Mouse (Mus musculus) 416B (cell line): ENCODE measurements around the gene Nup85.

ENCODE experiments used
- DNase-seq: peaks from one replicate; pipeline ENCODE4 v3.0.0; 2011; ENCODE audit warnings: low read depth

Nup85 gene

DNA sequence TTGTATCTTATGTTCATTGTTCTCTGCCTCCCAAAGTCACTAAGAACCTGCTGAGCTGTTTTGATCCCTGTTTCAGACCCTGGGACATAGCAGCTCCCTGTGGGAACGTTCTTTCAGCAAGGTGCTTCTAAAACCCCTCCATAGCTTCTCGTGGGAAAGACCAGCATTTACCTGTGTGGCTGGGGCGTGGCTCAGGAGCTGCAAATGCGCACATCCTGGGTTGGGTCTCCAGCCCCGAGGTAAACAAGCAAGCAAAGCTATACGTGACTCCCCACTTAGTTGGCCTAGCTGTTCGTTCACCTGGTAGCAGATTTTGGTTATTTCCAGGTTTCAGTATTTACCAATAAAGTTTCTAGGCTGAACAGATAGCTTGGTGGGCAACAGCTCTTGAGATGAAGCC is 68.0 kb downstream of the Nup85 start:
- no peak for DNase-seq

GRCm38 (mm10) chr11:115632862-115633261 is 68.6 kb downstream of the Nup85 start:
- no peak for DNase-seq
